Mouse (Mus musculus) CH12.LX (cell line): ENCODE data around the gene Sf3a2. TPM values are rescaled to one million over a fixed set of nuclear protein-coding genes. Genes with fewer than 3 reads are reported as not detected.

Source experiments
- DNase-seq: peaks from one replicate; pipeline ENCODE4 v3.0.0-alpha.2; 2013; ENCODE audit errors: extremely low read depth
- H3K27ac ChIP-seq: 2 replicates; pipeline ENCODE4 v1.5.1; 2012; ENCODE audit warnings: low read depth, mild to moderate bottlenecking, control low read depth, moderate library complexity; ENCODE audit not compliant: insufficient read depth
- H3K27me3 ChIP-seq: replicated peaks from 2 replicates; pipeline ENCODE3; 2012; ENCODE audit warnings: inconsistent platforms
- H3K36me3 ChIP-seq, 2 experiments: replicated peaks in 1 of 2; 2 replicates each; pipeline versions ENCODE3 to v1.6.1; 2012; ENCODE audit warnings: inconsistent platforms in 1 of 2, low read length in 1 of 2, mild to moderate bottlenecking in 1 of 2, mixed read lengths in 1 of 2, moderate library complexity in 1 of 2; ENCODE audit not compliant: control insufficient read depth in 1 of 2, insufficient read depth in 1 of 2
- H3K4me1 ChIP-seq, 2 experiments: 2 replicates each; pipeline ENCODE4 v1.6.1; 2012; ENCODE audit warnings: inconsistent platforms in 1 of 2, moderate library complexity in 1 of 2; ENCODE audit not compliant: insufficient read depth in 2 of 2, control insufficient read depth in 1 of 2
- H3K4me2 ChIP-seq: 2 replicates; pipeline ENCODE4 v1.6.1; 2012; ENCODE audit warnings: low read depth, mild to moderate bottlenecking, control low read depth; ENCODE audit not compliant: poor library complexity, insufficient read depth, severe bottlenecking
- H3K4me3 ChIP-seq, 3 experiments: fragments of 150-350 bp in 1 of 3; sonication (generic) in 1 of 3; replicated peaks in 1 of 3; 2 replicates each; pipeline versions ENCODE3 to v1.5.1; 2011 to 2012; ENCODE audit warnings: low read depth in 2 of 3, low read length in 2 of 3, mild to moderate bottlenecking in 2 of 3, moderate library complexity in 2 of 3, control low read depth in 1 of 3, improper control_type of control experiment in 1 of 3, inconsistent platforms in 1 of 3, mixed read lengths in 1 of 3; ENCODE audit not compliant: poor library complexity in 1 of 3
- H3K79me2 ChIP-seq: replicated peaks from 2 replicates; pipeline ENCODE4 v1.6.1; 2012; ENCODE audit warnings: mild to moderate bottlenecking, moderate library complexity; ENCODE audit not compliant: control insufficient read depth, poor library complexity, insufficient read depth, severe bottlenecking; ENCODE audit errors: extremely low read depth
- H3K9ac ChIP-seq: 2 replicates; pipeline ENCODE4 v1.6.1; 2012; ENCODE audit warnings: low read depth, mild to moderate bottlenecking, control low read depth, moderate library complexity; ENCODE audit not compliant: insufficient read depth
- H3K9me3 ChIP-seq: replicated peaks from 2 replicates; pipeline ENCODE3; 2012; ENCODE audit warnings: low read length, inconsistent platforms, mixed read lengths
- BHLHE40 ChIP-seq: IDR thresholded peaks from 2 replicates; pipeline ENCODE4 v1.6.1; 2011; ENCODE audit warnings: mild to moderate bottlenecking, low read depth, low read length, improper control_type of control experiment
- EP300 ChIP-seq: IDR thresholded peaks from 2 replicates; pipeline ENCODE4 v1.6.1; 2011; ENCODE audit warnings: low read length, improper control_type of control experiment
- GABPA ChIP-seq: IDR thresholded peaks from 2 replicates; pipeline ENCODE4 v1.6.1; 2012; ENCODE audit warnings: low read depth, low read length, improper control_type of control experiment, inconsistent platforms; ENCODE audit not compliant: insufficient replicate concordance
- HCFC1 ChIP-seq: IDR thresholded peaks from 2 replicates; pipeline ENCODE4 v1.6.1; 2012; ENCODE audit warnings: low read depth, mild to moderate bottlenecking, inconsistent platforms, low read length, improper control_type of control experiment
- IRF4 ChIP-seq: IDR thresholded peaks from 2 replicates; pipeline ENCODE4 v1.6.1; 2014; ENCODE audit warnings: low read depth, mild to moderate bottlenecking, inconsistent platforms, low read length, improper control_type of control experiment
- JUN ChIP-seq: IDR thresholded peaks from 2 replicates; pipeline ENCODE4 v1.6.1; 2011; ENCODE audit warnings: low read depth, mild to moderate bottlenecking, low read length, improper control_type of control experiment, moderate library complexity; ENCODE audit not compliant: insufficient read depth
- JUND ChIP-seq: conservative IDR thresholded peaks from 2 replicates; pipeline ENCODE4 v1.6.1; 2011; ENCODE audit warnings: low read depth, low read length, improper control_type of control experiment
- MAFK ChIP-seq: IDR thresholded peaks from 2 replicates; pipeline ENCODE4 v1.6.1; 2011; ENCODE audit warnings: low read length, improper control_type of control experiment; ENCODE audit not compliant: insufficient replicate concordance
- MAX ChIP-seq: IDR thresholded peaks from 2 replicates; pipeline ENCODE4 v1.6.1; 2011; ENCODE audit warnings: low read length, improper control_type of control experiment
- MAZ ChIP-seq: IDR thresholded peaks from 2 replicates; pipeline ENCODE4 v1.6.1; 2012; ENCODE audit warnings: low read depth, mild to moderate bottlenecking, inconsistent platforms, low read length, improper control_type of control experiment, moderate library complexity
- MEF2A ChIP-seq: IDR thresholded peaks from 2 replicates; pipeline ENCODE4 v1.6.1; 2014; ENCODE audit warnings: low read depth, mild to moderate bottlenecking, inconsistent platforms, low read length, improper control_type of control experiment, borderline replicate concordance
- MXI1 ChIP-seq: IDR thresholded peaks from 2 replicates; pipeline ENCODE4 v1.6.1; 2011; ENCODE audit warnings: mild to moderate bottlenecking, low read depth, low read length, improper control_type of control experiment
- MYC ChIP-seq: IDR thresholded peaks from 2 replicates; pipeline ENCODE4 v1.6.1; 2011; ENCODE audit warnings: low read depth, mild to moderate bottlenecking, improper control_type of control experiment, low read length
- PAX5 ChIP-seq: IDR thresholded peaks from 2 replicates; pipeline ENCODE4 v1.6.1; 2012; ENCODE audit warnings: low read length, inconsistent platforms, mixed read lengths
- RAD21 ChIP-seq: IDR thresholded peaks from 2 replicates; pipeline ENCODE4 v1.6.1; 2011; ENCODE audit warnings: low read depth, mild to moderate bottlenecking, low read length, improper control_type of control experiment, moderate library complexity
- SIN3A ChIP-seq: IDR thresholded peaks from 2 replicates; pipeline ENCODE4 v1.6.1; 2012; ENCODE audit warnings: low read length, improper control_type of control experiment, inconsistent platforms
- SMC3 ChIP-seq: IDR thresholded peaks from 2 replicates; pipeline ENCODE4 v1.6.1; 2011; ENCODE audit warnings: low read depth, low read length, improper control_type of control experiment
- ZC3H11A ChIP-seq: IDR thresholded peaks from 2 replicates; pipeline ENCODE4 v1.6.1; 2012; ENCODE audit warnings: low read depth, mild to moderate bottlenecking, inconsistent platforms, low read length, improper control_type of control experiment
- ZKSCAN1 ChIP-seq: IDR thresholded peaks from 2 replicates; pipeline ENCODE4 v1.6.1; 2012; ENCODE audit warnings: low read depth, inconsistent platforms, low read length, improper control_type of control experiment, borderline replicate concordance
- ZMIZ1 ChIP-seq: IDR thresholded peaks from 2 replicates; pipeline ENCODE4 v1.6.1; 2012; ENCODE audit warnings: low read depth, mild to moderate bottlenecking, inconsistent platforms, low read length, improper control_type of control experiment
- ZNF384 ChIP-seq: IDR thresholded peaks from 2 replicates; pipeline ENCODE4 v1.6.1; 2012; ENCODE audit warnings: low read depth, low read length, improper control_type of control experiment, inconsistent platforms
- dilution Hi-C: fragments of 300-500 bp; cut with MboI; formaldehyde crosslinking; loops from 2 replicates; pipeline ENCODE4 v1.14.3; 2020; ENCODE audit warnings: low sequenced_read_pairs; ENCODE audit not compliant: extremely low pct_unique_long_range_greater_than_20kb, extremely low pct_ligation_motif_present
- in situ Hi-C: fragments of 300-500 bp; cut with MboI; formaldehyde crosslinking; loops from 3 replicates; pipeline ENCODE4 v1.14.3; 2019; ENCODE audit warnings: low sequenced_read_pairs, low pct_ligation_motif_present, low pct_unique_long_range_greater_than_20kb, mixed read lengths
- polyA plus RNA-seq: library from polyadenylated mRNA; unstranded; fragments of >175 nt; gene quantifications from 2 replicates; pipeline ENCODE4 v1.2.1, GENCODE M21; 2012; ENCODE audit warnings: low read depth; ENCODE audit not compliant: insufficient read length
- total RNA-seq, 2 experiments: library from RNA; depleted of rRNA; stranded (reverse); fragments of 300-350 nt in 1 of 2; fragments of >200 nt in 1 of 2; gene quantifications; 2 replicates each; pipeline ENCODE4 v1.2.3; 2012 to 2014

The Sf3a2 gene
- total and polyA plus RNA-seq, 3 experiments = 12.4 to 153 (median 29.0) TPM

DNA sequence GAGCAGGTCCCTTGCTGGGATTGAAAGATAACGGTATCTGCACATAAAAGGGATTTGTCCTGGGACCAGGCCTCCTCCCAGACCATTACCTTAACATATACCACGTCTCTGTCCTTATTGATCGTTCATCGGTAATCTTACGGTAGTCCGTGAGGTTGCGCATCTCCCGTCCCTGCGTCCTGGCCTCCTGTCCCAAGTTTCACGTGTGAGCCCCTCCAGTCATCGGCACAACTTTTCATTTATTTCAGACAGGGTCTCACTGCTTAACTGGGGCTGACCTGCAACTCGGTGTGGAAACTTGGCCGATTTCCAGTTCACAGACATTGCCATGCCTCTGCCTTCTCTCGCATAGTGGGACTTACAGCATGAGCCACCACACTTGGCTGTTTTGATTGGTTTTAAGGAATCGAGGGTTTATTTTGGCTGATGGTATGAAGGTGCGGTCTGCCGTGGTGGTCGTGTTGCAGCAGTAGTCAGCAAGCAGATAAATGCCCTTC is 1.1 kb downstream of the Sf3a2 start:
- peaks cover 47% of the 10 kb centered on the region for H3K79me2 ChIP-seq
- dilution Hi-C loops (no loop called here), in situ Hi-C loops (loop anchor here (5.0 kb wide), 1 partner anchor 37 kb away; no protein-coding TSS in a partner anchor)
- no peaks in the 10 kb centered on the region for H3K9me3 ChIP-seq
- peak overlapping the region; percentile 73 for H3K4me2 ChIP-seq
- H3K27me3 ChIP-seq = no peaks in the 10 kb centered on the region
- DNase-seq = no peak
- H3K9ac ChIP-seq = peak overlapping the region; percentile 99
- peak overlapping the region; percentile 68 to 94 (median 87) for H3K4me3 ChIP-seq
- TF ChIP-seq IRF4 (no peak), BHLHE40 (no peak), MYC (no peak), SIN3A (peak; percentile 30; the same call in 1 of the 2 replicates), MAZ (no peak), ZNF384 (no peak)
- H3K4me1 ChIP-seq = peaks cover 10 to 33% of the 10 kb centered on the region in 2 experiments
- peaks cover 54 to 68% of the 10 kb centered on the region in 2 experiments for H3K36me3 ChIP-seq
- H3K27ac ChIP-seq = peak overlapping the region; percentile 91

DNA sequence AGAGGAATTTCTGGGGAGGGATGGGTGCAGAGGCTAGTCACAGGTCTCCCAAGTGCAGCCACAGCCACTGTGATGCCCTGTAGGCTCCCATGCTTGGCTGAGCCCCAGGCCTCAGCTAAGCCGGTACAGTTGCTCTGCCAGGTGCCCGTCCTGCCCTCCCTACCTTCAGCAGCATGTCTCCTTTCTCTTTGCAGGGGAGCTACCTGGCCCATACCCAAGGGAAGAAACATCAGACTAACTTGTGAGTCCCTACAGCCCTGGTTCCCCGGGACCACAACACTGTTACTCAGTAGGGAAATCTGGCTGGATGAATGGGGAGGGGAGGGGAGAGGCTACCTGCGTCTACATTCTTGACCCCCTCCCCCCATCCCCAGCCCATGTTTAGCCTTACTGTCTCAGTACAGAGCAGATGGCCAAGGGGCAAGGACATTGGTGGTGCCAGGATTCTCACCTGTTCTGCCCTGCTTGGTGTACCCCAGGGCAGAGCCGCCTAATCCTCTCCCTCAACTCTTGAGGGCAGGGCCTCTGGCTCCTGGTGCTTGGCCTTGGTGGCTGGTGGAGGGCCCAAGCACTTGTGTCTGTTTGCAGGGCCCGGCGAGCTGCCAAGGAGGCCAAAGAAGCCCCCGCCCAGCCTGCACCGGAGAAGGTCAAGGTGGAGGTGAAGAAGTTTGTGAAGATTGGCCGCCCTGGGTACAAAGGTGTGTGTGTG is 4.4 kb downstream of the Sf3a2 start:
- no peak for DNase-seq
- no peak overlapping the region for H3K4me2 ChIP-seq
- dilution Hi-C loops = no loop called here
- H3K36me3 ChIP-seq = peaks cover 60 to 75% of the 10 kb centered on the region in 2 experiments
- H3K4me3 ChIP-seq = no peak overlapping the region
- H3K9ac ChIP-seq = no peak overlapping the region
- in situ Hi-C loops = loop anchor here (10.0 kb wide), 1 partner anchor 192 kb away; no protein-coding TSS in a partner anchor
- peaks cover 5% of the 10 kb centered on the region for H3K9me3 ChIP-seq
- H3K27ac ChIP-seq = no peak overlapping the region
- H3K4me1 ChIP-seq = peaks cover 6 to 17% of the 10 kb centered on the region in 2 experiments
- H3K27me3 ChIP-seq = no peaks in the 10 kb centered on the region
- no peak for TF ChIP-seq PAX5
- TF ChIP-seq MAFK = no peak
- TF ChIP-seq ZMIZ1 = no peak
- TF ChIP-seq BHLHE40 = no peak
- TF ChIP-seq ZC3H11A = no peak
- no peak for TF ChIP-seq JUN
- no peak for TF ChIP-seq MYC
- TF ChIP-seq SIN3A = no peak
- no peak for TF ChIP-seq GABPA
- TF ChIP-seq MEF2A = no peak
- TF ChIP-seq JUND = no peak
- TF ChIP-seq EP300 = no peak
- no peak for TF ChIP-seq ZKSCAN1
- TF ChIP-seq MAX = no peak
- TF ChIP-seq MXI1 = no peak
- no peak for TF ChIP-seq IRF4
- TF ChIP-seq RAD21 = no peak
- no peak for TF ChIP-seq SMC3
- TF ChIP-seq HCFC1 = no peak
- peaks cover 35% of the 10 kb centered on the region for H3K79me2 ChIP-seq
